Mouse (Mus musculus): ENCODE measurements around the gene Lrrc4c.

- TF ChIP-seq CHD2 (IDR thresholded peaks at IDR 0.05; ENCODE audit: low read depth, low read length) (no peak), MAFK (IDR thresholded peaks at IDR 0.05; ENCODE audit: insufficient read depth, low read depth, low read length) (no peak), ZNF384 (IDR thresholded peaks at IDR 0.05; ENCODE audit: low read depth, low read length) (no peak), HCFC1 (IDR thresholded peaks at IDR 0.05; ENCODE audit: borderline replicate concordance, insufficient read depth, low read length) (no peak), ZC3H11A (IDR thresholded peaks at IDR 0.05; ENCODE audit: borderline replicate concordance, low read depth, low read length) (no peak)
Observed at GRCm38 (mm10) chr2:97435616-97436015, 1117.6 kb downstream of the Lrrc4c start.

Measured in ES-E14 (cell line).